Mouse (Mus musculus) spleen, postnatal 4 days (tissue): ENCODE measurements around the gene Xrcc2.
"Not testable (repeated sequence)": the region's sequence is repeated elsewhere in the genome, so short reads cannot be mapped to it uniquely, and the experiment has no call there.

Experiments
- DNase-seq, 2 experiments: peaks; one replicate each; pipeline ENCODE4 v3.0.0; 2022; ENCODE audit warnings: low spot score in 2 of 2

Xrcc2 gene

DNA sequence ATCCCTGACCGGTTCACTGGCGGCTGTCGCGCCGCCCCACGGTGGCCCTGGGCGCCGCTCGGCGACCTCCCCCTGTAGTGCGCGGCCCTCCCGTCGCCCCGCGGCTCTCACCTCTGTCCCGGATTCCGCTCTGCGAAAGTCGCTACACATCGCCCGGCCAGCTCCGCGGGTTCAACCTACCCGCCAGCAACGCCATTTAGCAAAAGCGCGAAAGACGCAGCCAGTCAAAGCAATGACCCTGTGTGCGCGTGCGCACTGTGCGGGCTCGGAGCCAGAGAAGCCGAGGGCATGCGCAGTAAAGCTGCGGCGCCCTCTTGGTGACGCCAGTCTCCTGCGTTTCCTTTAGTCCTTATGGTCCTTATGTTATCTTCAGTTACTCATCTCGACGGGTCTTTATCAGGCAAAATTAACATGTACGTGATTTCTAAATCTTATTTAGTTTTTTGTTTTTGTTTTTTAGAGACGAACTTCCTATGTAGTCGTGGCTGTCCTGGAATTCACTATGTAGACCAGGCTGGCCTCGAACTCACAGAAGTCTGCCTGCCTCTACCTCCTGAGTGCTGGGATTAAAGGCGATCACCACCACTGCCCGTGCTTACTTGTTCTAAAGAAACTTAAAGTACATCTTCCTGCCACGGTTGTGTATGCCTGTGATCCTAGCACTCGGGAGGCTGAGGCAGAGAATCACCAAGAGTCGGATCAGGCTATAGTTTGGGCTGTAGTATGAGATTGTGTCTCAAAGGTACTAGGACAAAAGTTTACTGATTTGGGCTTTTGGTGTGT is at the start of gene Xrcc2:
Gene Xrcc2, minus strand, starts transcription at position 259 of the 783 bp plus-strand sequence.
- DNase-seq, result peak; percentile 93 to 97

DNA sequence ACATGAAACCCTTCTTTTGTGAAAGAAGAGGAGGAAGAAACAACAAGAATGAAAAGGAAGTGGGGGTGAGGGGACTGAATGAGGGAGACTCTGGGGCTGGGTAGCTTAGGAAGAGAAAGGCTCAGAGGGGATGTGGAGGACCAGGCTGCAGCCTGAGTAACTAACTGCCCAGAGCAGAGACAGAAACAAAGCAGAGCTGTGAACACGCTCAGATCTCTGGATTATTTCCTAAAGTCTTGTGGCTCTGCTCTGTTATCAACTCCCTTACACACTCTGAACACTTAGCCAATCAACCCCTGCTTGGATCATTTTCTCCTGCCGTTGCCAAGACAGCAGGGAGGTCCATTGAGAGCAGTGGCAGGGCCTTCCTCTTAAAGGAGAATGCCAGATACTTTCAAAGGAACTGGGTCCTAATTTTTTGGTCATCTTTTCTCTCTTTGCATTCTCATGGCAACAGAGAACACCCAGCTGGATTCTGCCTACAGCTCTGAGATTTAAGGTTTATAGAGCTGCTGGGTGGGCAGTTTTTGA is 48.7 kb upstream of the Xrcc2 start:
- no peak for DNase-seq

DNA sequence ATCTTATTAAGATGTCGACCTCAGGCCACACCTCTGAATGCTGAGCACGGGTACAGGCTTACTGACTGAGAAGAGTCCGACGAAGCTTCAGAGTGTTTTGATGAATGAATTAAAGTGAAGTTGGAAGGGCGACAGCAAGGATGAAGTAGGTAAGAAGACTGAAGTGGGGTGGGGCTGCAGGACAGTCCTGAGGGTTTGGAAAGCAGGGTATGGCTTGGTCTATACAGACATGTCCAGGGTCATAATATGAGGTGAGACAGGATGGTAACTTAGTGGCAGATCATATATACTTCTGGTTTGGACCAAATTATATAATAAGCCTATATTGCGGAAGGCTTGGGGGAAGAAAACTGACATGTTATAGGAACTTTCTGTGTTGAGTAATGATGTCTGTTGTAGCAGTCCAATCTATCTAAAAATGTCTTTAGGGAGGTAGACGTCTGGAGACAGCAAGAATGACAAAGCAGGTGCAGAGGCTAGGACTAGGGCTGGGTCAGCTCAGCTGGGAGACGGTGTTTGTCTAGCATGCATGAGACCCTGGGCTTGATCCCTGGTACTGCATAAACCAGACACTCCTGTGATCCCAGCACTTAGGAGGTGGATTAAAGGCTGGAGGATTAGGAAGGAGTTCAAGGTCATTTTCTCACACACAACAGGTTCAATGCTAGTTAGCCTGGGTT is 48.1 kb upstream of the Xrcc2 start:
- no peak for DNase-seq

DNA sequence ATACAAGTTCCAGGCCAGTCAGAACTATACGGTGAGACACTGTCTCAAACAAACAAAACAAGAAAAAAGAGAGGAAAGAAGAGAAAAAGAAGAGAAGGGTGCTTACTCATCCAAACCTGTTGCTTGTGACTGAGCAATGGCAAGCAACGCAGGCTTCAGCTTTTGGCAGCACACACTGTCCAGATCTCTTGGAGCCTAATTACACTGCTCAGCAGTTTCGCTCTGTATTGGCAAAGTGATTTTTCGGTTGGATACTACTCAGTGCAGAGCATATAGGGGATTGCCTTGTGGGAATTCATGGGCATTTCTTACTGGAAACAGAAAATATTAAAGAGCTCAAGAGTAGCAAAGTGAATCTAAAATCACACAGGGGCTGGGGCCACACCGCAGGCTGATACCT is 47.2 kb upstream of the Xrcc2 start:
- DNase-seq, result no peak

DNA sequence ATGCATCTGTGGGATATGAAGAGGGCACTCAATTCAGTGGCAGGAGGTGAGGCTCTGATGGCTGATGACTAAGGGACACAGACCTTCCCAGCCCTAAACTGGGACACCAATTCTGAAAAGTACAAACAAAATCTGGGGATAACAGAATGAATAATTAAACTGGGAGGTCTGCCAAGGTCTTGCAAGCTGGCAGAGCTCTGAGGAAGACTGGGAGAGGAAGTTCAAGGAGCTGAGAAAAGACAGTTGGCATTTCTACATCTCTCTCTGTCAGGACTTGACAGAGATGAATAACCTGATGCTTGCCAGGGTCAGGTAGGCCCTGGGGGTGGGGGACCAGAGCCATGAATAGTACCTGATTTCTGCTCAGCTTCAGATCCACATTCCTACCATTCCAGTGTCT is 45.9 kb upstream of the Xrcc2 start:
- DNase-seq, result no peak

DNA sequence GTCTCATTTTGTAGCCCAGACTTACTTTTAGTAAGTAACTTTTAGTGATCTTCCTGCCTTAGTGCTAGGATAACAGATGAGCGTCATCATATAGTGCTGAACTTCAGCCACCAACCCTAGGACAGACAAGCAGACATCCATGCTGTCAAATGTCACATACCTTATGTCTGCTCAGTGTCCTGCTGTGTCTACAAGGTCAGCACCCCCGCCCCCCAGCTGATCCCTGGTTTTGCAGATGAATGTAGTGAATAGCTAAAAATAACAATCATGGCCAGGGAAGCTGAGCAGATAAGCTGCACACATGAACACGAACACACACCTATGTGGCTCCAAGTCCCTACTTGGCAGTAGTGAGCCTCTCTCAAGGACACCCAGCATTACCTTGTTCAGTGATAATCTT is 43.0 kb upstream of the Xrcc2 start:
- no peak for DNase-seq

DNA sequence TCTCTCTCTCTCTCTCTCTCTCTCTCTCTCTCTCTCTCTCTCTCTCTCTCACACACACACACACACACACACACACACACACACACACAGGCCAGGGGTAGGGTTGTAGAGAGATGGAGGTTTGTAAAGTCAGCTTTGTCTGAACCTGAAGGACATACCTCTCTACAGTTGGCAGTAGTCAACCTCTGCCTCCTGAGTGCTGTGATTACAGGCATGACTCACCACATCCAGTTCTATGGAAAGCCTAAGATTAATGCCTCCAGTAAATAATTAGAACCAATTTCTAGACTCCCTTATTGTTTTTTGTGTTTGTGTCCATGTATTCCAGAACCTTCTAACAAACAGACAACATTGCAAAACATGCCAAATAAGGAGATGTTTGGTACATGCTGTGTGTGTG is 42.3 kb upstream of the Xrcc2 start:
- DNase-seq, result no peak

DNA sequence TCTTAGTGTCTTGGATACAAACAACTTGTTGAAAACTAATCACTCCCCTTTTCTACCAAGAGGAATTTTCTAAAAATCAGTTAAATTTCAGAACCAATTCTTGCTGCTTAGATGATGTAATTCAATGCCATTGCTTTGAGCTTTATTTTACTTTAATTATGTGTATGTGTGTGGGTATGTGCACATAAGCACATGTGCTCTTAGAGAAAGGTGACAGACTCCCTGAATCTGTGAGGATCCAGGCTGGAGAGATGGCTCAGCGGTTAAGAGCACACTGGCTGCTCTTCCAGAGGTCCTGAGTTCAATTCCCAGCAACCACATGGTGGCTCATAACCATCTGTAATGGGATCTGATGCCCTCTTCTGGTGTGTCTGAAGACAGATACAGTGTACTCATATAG is 33.3 kb upstream of the Xrcc2 start:
- not testable (repeated sequence) for DNase-seq

DNA sequence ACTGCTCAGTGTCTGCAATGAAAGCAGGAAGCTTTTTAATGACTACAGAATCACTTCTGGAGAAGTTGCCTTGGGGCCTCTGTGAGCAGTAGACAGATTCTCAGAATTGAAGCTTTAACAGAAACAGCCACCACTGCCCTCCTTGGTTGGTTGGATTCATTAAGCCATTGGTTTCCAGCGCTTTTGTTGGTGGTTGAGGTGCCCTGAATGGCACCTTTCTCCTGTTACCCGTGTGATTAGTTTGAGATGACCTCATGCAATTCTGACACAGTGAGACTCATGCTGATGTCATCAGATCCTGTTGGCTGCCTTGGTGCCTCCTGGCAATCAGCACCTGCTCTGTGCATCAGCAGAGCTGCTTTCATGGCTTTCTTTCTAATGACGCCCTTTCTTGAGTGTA is 32.8 kb upstream of the Xrcc2 start:
- DNase-seq, result no peak

DNA sequence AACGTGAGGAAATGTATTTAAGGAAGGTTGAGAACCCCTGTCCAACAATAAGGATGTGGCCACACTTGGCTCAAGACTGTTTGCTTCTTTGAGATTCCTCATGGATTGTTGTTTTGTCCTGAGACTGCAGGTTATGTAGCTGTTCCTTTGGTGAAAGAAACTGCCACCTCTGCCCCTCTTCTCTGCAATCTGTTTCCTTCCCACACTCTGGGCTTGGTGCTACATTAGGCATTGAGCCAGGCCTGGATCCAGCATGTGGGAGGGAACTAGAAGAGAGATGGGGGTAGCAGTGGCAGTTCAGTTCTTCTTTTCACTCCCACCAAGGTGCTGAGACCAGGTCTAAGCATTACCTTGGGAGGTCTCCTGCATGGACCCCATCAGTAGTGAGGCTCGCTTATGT is 30.2 kb upstream of the Xrcc2 start:
- no peak for DNase-seq

DNA sequence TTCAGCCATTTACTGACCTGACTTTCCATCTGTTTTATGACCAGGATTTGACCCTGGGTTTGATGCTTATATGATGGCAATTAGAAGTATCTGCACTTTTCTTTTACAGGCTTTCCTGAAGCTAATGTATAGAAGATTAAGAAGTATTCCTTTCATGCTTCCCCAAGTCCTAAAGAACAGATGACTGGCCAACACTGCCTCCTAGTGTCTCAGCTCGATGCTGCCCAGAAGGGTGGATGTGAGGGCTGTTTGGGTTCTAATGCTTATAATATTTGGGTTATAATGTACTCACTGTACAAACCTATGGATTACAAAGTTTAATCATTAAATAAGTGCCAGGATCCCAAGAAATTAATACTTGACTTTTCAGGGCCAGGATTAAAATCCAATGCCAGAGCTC is 28.7 kb upstream of the Xrcc2 start:
- DNase-seq, result peak; percentile 17 to 63

DNA sequence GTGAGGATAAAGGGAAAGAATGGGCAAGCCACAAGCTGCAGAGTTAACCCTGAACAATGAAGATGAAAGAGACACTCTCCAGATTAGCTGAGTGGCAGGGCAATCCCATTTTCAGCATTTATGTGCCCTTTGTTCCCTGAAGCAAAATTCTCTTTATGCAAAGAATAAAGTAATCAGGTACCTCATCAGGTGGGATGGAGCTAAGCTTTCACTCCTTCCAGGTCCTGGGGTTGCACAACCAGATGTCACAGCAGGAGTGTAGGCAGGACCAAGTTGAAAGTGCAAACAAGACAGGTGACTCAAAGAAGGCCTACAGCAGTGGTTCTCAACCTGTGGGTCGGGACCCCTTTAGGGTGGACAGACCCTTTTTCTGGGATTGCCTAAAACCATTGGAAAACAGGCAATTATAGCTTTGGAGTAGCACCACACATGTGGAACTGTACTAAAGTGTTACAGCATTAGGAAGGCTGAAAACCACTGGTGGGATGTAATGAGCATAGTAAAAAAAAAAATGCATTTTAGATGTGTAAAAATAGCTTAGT is 18.6 kb upstream of the Xrcc2 start:
- DNase-seq, result no peak

DNA sequence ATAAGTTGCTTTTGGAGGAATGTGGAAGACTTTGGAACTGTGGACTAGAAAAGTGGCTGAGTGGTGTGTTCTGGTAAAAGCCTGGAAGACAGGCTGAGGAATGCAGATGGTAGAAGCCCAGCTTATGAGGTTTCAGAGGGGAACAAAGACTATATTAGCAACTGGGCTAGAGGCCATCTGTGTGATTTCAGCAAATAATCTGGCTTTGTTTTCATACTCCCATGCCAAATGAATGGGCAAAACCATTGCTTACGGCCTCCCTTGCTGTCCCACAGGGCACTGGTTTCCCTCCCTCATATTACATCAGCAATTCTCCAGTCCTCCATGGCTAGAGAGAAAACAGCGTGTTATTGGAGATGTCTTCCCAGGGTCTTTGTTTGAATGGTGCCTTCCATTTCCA is 17.4 kb upstream of the Xrcc2 start:
- DNase-seq, result no peak

DNA sequence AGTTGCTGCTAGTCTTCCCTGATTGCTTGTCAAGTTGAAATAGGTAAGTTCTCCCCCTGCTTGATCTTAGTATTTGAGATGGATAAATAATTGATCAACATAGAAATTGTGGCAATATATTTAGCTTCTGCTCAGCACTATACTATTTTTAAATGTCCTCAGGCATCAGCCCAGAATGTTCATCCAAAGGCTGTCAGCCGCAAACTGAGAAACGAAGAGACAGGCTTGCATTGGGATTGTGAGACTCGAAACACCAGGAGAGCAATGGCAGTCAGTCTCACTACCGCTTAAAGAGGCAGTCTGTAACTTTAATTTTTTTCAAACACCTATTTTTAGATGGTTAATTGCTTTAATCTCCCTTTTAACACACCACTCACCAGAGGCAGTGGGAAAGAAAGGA is 13.8 kb upstream of the Xrcc2 start:
- no peak for DNase-seq

DNA sequence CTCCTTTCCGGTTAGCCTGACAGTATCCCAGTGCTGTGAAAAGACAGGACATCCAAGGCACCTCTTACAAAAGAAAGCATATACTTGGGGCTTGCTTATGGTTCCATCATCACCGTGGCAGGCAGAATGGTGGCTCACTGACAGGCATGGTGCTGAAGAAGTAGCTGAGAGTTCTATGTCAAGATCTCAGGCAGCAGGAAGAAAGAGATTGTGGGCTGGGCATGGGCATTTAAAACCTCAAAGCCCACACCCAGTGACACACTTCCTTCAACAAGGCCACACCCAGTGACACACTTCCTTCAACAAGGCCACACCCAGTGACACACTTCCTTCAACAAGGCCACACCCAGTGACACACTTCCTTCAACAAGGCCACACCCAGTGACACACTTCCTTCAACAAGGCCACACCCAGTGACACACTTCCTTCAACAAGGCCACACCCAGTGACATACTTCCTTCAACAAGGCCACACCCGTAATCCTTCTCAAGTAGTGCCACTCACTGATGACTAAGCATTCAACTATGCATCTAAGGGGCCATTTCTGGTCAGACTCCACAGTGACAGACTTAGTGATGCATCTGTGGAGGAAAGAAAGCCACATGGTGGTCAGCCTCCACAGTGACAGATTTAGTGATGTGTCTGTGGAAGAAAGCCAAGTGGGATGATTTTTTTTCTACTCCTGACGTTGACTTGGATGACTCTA is 7.5 kb upstream of the Xrcc2 start:
- not testable (repeated sequence) for DNase-seq

DNA sequence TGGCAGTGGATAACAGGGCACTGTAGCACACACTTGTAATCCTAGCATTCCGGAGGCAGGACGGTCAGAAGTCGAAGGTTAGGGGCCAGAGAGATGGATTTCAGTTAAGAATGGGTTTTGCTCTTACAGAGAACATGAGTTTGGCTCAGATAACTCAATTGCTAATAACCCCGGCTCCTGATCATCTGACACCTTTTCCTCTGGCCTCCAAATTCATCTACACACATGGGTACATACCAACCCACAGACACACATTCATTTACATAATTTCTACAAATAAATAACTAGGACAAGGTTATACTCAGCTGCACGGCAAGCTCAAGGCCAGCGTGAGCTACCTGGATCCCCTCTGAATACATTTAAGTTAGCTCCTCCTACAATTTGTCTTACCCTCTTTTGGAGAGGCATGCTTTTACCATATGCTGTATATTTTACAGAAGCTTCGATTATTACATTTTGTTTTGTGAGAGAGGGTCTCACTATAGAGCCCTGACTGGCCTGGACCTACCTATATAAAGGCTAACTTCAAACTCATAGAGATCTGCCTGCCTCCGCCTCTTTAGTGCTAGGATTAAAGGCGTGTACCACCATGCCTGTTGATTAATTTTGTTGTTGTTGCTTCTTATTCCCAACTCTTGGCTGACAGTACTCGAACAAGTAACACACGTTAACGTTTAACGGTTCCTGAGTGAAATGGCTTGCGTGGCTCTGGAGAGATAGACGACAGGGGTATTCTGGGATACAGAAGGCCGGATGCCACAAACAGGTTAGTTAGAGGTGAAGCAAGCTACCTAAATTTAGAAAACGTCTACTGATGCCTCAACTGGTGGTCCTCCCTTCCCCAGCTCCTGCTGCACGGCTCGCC is 691 bp downstream of the Xrcc2 start:
- no peak for DNase-seq

DNA sequence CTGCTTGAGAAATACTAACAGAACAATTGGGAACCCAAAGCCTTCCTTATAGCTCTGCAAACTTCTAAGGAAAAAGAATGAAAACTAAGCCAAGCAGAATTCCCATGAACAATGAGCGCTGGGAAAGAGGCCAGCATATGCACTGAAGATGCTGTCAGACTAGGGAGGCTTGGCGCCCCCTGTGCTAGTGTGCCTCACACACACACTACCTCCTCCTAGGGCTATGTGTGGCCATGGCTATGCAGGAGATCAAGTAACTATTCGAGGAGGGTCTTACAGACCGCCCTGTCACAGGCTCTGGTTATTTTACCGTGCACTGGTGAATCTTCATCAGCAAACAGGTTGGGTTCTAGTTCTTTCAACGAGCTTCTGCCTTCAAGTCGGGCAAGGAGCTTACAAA is 7.7 kb downstream of the Xrcc2 start:
- DNase-seq, result no peak

DNA sequence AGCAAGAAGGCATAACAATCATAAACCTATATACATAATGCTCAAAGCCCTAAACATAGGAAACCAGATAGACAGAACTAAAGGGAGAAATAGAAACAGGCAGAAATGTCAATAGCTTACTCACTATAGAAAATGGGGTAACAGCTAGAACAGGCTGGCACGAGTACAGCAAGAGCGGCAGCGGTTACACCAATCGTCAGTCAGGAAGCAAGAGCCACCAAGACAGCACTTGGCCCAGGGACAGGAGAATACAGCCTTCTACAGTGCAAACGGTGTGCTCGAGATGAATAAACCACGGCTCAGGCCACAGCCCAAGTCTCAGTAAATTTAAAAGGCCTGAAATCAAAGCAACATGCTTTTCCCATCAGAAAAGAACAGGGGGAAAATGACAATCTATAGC is 9.4 kb downstream of the Xrcc2 start:
- no peak for DNase-seq

DNA sequence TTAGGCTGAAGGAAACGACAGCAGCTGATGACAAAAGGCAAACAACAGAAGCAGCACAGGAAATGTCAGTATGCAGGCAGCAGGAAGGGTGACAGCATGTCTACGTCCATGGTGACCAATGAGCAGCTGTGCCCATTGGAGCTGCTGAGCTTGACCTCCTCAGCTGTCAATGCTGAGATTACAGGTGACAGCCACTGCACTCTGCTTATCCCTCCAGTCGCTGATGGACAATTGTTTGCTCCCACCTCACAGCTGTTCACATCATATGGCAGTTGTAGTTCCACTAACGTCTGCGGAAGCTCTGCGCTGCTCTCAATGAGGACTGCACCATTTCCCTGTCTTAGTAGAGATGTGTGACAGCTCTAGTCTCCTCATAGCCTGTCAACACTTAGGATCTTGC is 9.8 kb downstream of the Xrcc2 start:
- DNase-seq, result no peak

DNA sequence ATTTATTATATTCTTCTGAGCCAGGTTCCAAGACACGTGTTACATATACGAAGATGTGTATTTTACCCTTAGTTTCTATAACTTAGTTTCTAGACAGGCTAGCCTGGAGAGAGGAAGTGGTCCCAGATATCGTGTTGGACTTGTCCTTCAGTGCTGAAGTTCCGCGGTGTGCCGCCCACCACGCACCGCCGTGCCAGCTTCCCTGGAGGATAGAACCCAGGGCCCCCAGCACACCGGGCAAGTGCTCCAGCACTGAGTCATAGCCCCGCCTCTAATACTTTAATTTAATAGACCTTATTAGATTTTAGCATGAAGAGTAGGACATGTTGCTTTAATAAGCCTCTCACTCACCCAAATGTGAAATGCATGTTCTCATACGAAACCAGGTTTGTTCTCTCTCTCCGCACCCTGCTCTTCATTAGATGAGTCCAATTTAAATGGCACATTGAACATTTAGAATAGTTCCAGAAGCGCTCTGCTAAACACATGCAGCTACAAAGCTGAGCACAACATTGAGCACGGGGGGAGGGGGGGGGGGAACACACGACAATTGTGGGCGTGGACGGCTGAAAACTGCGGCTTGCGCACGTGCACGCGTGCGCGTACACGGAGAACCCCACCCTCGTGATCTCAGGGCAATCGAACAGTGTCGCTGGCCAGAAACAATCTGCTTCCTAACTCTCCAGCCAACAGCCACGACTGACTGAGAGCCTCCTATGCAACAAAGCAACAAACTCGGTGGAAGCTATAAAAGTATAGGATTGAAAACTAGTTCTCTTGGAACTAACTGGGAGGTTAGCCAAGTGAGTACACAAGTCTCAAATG is 33.7 kb downstream of the Xrcc2 start:
- no peak for DNase-seq

DNA sequence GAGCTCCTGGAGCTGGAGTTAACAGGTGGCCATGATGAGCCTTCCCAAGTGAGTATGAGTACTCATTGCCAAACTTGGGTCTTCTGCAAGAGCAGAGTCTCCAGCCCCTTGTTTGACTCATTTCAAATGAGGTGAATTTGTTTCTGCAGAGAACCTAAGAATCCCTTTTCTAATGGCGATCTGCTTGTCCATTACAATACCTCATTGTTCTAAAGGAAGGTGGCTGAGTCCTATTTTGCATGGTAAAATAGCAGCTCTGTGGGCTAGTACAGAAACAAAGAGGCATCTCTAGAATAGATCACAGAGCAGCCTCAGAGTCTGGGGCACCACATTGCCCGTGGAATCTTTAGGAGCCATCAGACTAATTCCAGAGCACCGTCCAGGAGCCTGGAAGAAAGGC is 34.6 kb downstream of the Xrcc2 start:
- no peak for DNase-seq
